Mouse (Mus musculus) limb, embryonic 11.5 days (tissue): ENCODE results near the gene Rdh5. TPM values are rescaled to one million over a fixed set of nuclear protein-coding genes. Genes with fewer than 3 reads are reported as not detected.

Source experiments
- ATAC-seq: fragments of 200-750 bp; cut with Nextera tagmentation; 2 replicates; pipeline ENCODE4 v1.8.0; 2017; ENCODE audit warnings: low read depth; ENCODE audit not compliant: insufficient number of reproducible peaks, low FRiP score, low TSS enrichment
- DNase-seq: peaks from one replicate; pipeline ENCODE4 v3.0.0-alpha.2; 2015; ENCODE audit warnings: low spot score
- H3K27ac ChIP-seq: fragments of 300-500 bp; sonication (generic); replicated peaks from 2 replicates; pipeline ENCODE4 v1.5.1; 2014; ENCODE audit warnings: low read depth, mild to moderate bottlenecking, low read length
- H3K27me3 ChIP-seq: fragments of 300-500 bp; sonication (generic); 2 replicates; pipeline ENCODE4 v1.6.1; 2014; ENCODE audit warnings: mild to moderate bottlenecking, low read length, mixed read lengths; ENCODE audit not compliant: control insufficient read depth, insufficient read depth
- H3K36me3 ChIP-seq: fragments of 300-500 bp; sonication (generic); 2 replicates; pipeline ENCODE4 v1.6.1; 2014; ENCODE audit warnings: mild to moderate bottlenecking, low read length, moderate library complexity, mixed read lengths; ENCODE audit not compliant: control insufficient read depth, insufficient read depth
- H3K4me1 ChIP-seq: fragments of 300-500 bp; sonication (generic); 2 replicates; pipeline ENCODE4 v1.6.1; 2014; ENCODE audit warnings: low read length, mixed read lengths; ENCODE audit not compliant: control insufficient read depth, insufficient read depth
- H3K4me2 ChIP-seq: fragments of 300-500 bp; sonication (generic); 2 replicates; pipeline ENCODE4 v1.6.1; 2014; ENCODE audit warnings: low read depth, mild to moderate bottlenecking, moderate library complexity; ENCODE audit not compliant: severe bottlenecking
- H3K4me3 ChIP-seq: fragments of 300-500 bp; sonication (generic); 2 replicates; pipeline ENCODE4 v1.5.1; 2014; ENCODE audit warnings: low read depth, low read length
- H3K9ac ChIP-seq: fragments of 300-500 bp; sonication (generic); 2 replicates; pipeline ENCODE4 v1.6.1; 2014; ENCODE audit warnings: mild to moderate bottlenecking, low read length
- H3K9me3 ChIP-seq: fragments of 300-500 bp; sonication (generic); 2 replicates; pipeline ENCODE4 v1.6.1; 2016; ENCODE audit warnings: low read length; ENCODE audit not compliant: control insufficient read depth
- WGBS: fragments of 180-500 bp; shearing (Covaris S2); extraction: QIAGEN DNeasy Blood & Tissue Kit; methylation state at CpG from one replicate; pipeline ENCODE4 v1.1.7; 2014; 5-methylcytosine and 5-hydroxymethylcytosine counted together
- polyA plus RNA-seq: library from polyadenylated mRNA; unstranded; fragments of >200 nt; fragmentation: Nextera tagmentation; extraction: Ambion mirVana; gene quantifications from 2 replicates; pipeline ENCODE4 v1.2.1, GENCODE M21; 2014

Rdh5 gene
- polyA plus RNA-seq, 1 experiment from 2014 or later, result 7.7 TPM

GRCm38 (mm10) chr10:128916665-128917064 lies 6.0 kb downstream of the Rdh5 start:
- no peaks in the 10 kb centered on the region for H3K9me3 ChIP-seq
- WGBS, result 96% methylated on average over 3 of the region's 3 CpGs
- H3K4me2 ChIP-seq, result no peak overlapping the region

DNA sequence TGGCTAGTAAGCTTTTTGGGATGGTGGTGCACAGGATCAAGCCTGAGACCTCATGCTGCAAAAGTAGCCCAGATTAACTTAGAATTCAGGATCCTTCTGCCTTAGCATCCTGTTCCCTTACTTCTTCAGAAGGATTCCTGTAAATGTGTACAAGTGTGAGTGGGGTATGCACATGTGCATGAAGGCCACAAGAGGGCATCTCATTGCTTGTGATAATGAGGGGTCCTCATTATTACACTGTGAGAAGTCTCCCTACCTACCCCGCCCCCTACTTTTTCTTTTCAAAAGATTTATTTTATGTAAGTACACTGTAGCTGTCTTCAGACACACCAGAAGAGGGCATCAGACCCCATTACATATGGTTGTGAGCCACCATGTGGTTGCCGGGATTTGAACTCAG lies 7.1 kb downstream of the Rdh5 start:
- peaks cover 10% of the 10 kb centered on the region for H3K4me1 ChIP-seq
- no peaks in the 10 kb centered on the region for H3K9me3 ChIP-seq
- H3K4me3 ChIP-seq, result no peak overlapping the region
- H3K36me3 ChIP-seq, result peaks cover 14% of the 10 kb centered on the region
- WGBS, result 92% methylated on average over 2 of the region's 2 CpGs
- ATAC-seq (no peak), DNase-seq (no peak)
- H3K27ac ChIP-seq, result no peak overlapping the region
- no peaks in the 10 kb centered on the region for H3K27me3 ChIP-seq
- H3K4me2 ChIP-seq, result no peak overlapping the region
- H3K9ac ChIP-seq, result no peak overlapping the region

More at GRCm38 (mm10) chr10:128916665-128917064, 6.0 kb downstream of the Rdh5 start:
- DNase-seq (no peak), ATAC-seq (no peak)
- Histone ChIP-seq H3K36me3 (peaks cover 14% of the 10 kb centered on the region), H3K4me1 (peaks cover 11% of the 10 kb centered on the region; the same call in 1 of the 2 replicates), H3K27ac (no peak overlapping the region), H3K4me3 (no peak overlapping the region), H3K9ac (no peak overlapping the region), H3K27me3 (no peaks in the 10 kb centered on the region)

DNA sequence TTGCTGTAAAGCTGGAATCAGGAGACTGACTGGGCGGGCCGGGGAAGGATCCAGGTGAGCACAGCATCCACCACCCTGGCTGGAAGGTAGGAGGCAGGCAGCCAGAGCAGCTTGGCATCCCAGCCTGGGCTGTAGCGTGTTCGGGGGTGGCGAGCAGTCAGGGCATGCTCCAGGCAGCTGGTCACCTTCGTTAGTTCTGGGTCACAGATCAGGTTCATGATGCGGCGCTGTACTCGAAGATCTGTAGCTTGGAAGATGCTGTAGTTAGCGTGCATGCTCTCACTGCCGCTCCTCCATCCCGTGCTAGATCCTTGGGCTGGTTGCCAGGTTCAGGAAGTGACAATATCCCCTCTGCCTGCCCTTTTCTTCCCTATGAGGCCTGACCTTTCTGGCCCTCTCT lies 9.0 kb downstream of the Rdh5 start:
- H3K9ac ChIP-seq, result no peak overlapping the region
- WGBS, result 95% methylated on average over 12 of the region's 12 CpGs

DNA sequence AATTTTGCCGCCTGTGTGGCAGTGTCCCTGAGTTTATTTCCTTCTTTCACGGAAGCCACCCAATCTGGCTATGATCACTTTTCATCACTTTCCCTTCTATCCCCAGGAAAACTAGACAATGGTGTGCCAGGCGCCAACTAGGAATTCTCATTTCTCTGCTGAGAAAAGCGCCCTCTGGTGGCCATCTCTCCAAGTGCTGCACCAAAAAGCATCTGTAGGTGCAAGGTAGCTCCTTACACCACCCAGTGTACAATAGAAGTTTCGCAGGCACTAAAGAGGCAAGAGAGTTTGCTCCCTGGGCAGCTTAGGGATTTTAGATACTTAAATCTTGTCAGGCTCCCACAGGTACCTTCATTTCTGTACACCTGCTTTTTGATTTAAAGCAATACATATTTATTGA lies 9.5 kb downstream of the Rdh5 start:
- H3K27me3 ChIP-seq, result no peaks in the 10 kb centered on the region
- no peaks in the 10 kb centered on the region for H3K9me3 ChIP-seq
- H3K4me1 ChIP-seq, result peaks cover 11% of the 10 kb centered on the region
- no peak overlapping the region for H3K9ac ChIP-seq
- no peak overlapping the region for H3K4me3 ChIP-seq
- ATAC-seq, result no peak
- no peak overlapping the region for H3K4me2 ChIP-seq
- peaks cover 14% of the 10 kb centered on the region for H3K36me3 ChIP-seq
- DNase-seq, result peak; percentile 96
- 6% methylated on average over 5 of the region's 5 CpGs for WGBS
- H3K27ac ChIP-seq, result no peak overlapping the region

More for the DNA sequence above, 9.0 kb downstream of the Rdh5 start:
- Histone ChIP-seq H3K27me3 (no peaks in the 10 kb centered on the region), H3K4me3 (no peak overlapping the region), H3K4me2 (no peak overlapping the region), H3K4me1 (peaks cover 11% of the 10 kb centered on the region), H3K9me3 (no peaks in the 10 kb centered on the region), H3K27ac (no peak overlapping the region), H3K36me3 (peaks cover 14% of the 10 kb centered on the region)
- DNase-seq, result no peak
- ATAC-seq, result no peak

- Histone ChIP-seq H3K9me3 (no peaks in the 10 kb centered on the region), H3K27ac (no peak overlapping the region), H3K9ac (no peak overlapping the region), H3K27me3 (no peaks in the 10 kb centered on the region), H3K4me2 (no peak overlapping the region), H3K4me3 (no peak overlapping the region), H3K36me3 (peaks cover 14% of the 10 kb centered on the region), H3K4me1 (peaks cover 11% of the 10 kb centered on the region)
- WGBS, result 79% methylated on average over 4 of the region's 4 CpGs
- DNase-seq (no peak), ATAC-seq (no peak)
Observed at GRCm38 (mm10) chr10:128912791-128913190, 9.9 kb downstream of the Rdh5 start.

DNA sequence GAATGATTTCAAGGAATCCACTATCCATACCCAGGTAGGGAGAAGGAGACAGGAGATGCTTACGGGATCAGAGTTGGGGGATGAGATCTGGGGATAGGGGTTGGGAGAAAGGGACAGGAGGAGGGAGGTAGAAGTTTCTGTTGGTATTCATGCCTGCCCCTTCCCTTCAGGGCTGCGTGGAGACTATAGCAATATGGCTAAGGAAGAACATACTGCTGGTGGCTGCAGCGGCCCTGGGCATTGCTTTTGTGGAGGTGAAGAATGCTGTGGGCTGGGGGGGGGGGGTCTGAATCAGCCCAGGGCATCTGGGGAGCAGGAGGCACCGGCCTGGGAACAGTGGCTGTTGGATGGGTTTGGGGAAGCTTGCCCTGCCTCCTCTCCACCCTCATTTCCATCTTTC lies 10.4 kb downstream of the Rdh5 start:
- Histone ChIP-seq H3K4me2 (no peak overlapping the region), H3K4me3 (no peak overlapping the region), H3K27ac (no peak overlapping the region), H3K27me3 (no peaks in the 10 kb centered on the region), H3K9me3 (no peaks in the 10 kb centered on the region), H3K9ac (no peak overlapping the region), H3K36me3 (peaks cover 12% of the 10 kb centered on the region), H3K4me1 (peaks cover 11% of the 10 kb centered on the region)
- no peak for DNase-seq
- no peak for ATAC-seq
- 77% methylated on average over 4 of the region's 4 CpGs for WGBS

DNA sequence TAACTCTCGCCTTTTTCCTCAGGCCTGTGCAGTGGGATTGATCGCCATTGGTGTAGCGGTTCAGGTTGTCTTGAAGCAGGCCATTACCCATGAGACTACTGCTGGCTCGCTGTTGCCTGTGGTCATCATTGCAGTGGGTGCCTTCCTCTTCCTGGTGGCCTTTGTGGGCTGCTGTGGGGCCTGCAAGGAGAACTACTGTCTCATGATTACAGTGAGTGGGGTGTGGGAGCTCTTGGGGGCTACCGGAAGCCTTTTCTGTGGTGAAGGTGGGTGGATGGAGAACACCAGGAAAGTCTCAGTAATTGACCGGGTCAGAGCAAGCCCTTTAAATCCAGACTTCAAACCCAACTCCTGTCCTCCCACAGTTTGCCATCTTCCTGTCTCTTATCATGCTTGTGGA lies 11.3 kb downstream of the Rdh5 start:
- H3K4me3 ChIP-seq, result peak overlapping the region; percentile 96; the same call in 1 of the 2 replicates
- no peak overlapping the region for H3K27ac ChIP-seq
- no peak overlapping the region for H3K9ac ChIP-seq
- no peak for ATAC-seq
- peaks cover 10% of the 10 kb centered on the region for H3K36me3 ChIP-seq
- no peaks in the 10 kb centered on the region for H3K27me3 ChIP-seq
- H3K4me1 ChIP-seq, result peaks cover 11% of the 10 kb centered on the region
- WGBS, result 92% methylated on average over 6 of the region's 6 CpGs
- H3K4me2 ChIP-seq, result 0 out of 2 replicates have a peak overlapping the region, but pooled peaks have one; percentile 45
- DNase-seq, result no peak
- no peaks in the 10 kb centered on the region for H3K9me3 ChIP-seq

- 1% methylated on average over 60 of the region's 66 CpGs for WGBS
- Histone ChIP-seq H3K27me3 (no peaks in the 10 kb centered on the region), H3K27ac (peak overlapping the region; percentile 87), H3K4me2 (peak overlapping the region; percentile 45), H3K4me1 (peaks cover 11% of the 10 kb centered on the region), H3K36me3 (peaks cover 7% of the 10 kb centered on the region), H3K9ac (peak overlapping the region; percentile 95), H3K4me3 (peak overlapping the region; percentile 96), H3K9me3 (no peaks in the 10 kb centered on the region)
- DNase-seq (peak; percentile 79), ATAC-seq (peak; percentile 15; the same call in 1 of the 2 replicates)
Observed at GRCm38 (mm10) chr10:128910066-128910841, 12.4 kb downstream of the Rdh5 start.
